Mouse (Mus musculus) left cerebral cortex, adult 18-20 months (tissue): ENCODE data around the gene Capn6. TPM values are rescaled to one million over a fixed set of nuclear protein-coding genes. Genes with fewer than 3 reads are reported as not detected.

Experiments used
- DNase-seq, 2 experiments: peaks; one replicate each; pipeline ENCODE4 v3.0.0; 2021 to 2022; ENCODE audit warnings: low spot score in 2 of 2, mixed read lengths in 1 of 2
- long read RNA-seq, 2 experiments: library from polyadenylated mRNA; stranded (forward); transcript quantifications; one replicate each; pipeline ENCODE4 v2.0.0; 2021
- microRNA-seq, 2 experiments: library from miRNA; unstranded; fragments of <30 nt; microRNA quantifications; one replicate each; pipeline ENCODE4 v1.2.0; 2021
- total RNA-seq, 2 experiments: library from RNA; stranded (reverse); gene quantifications; 2 replicates each; pipeline ENCODE4 v1.2.3; 2021

Capn6 gene
- total RNA-seq = 1 to 10 TPM; 1.2 to 1.4 TPM
- long read RNA-seq, experiment 1 = 0 reads
- long read RNA-seq, experiment 2, partial matches to known transcripts = 0 of 1 reads
- long read RNA-seq, experiment 2, other reads (novel, unspliced or antisense) = 0 of 1 reads

- no peak for DNase-seq
Measured at GRCm38 (mm10) chrX:143827212-143827611, at the start of gene Capn6. Gene Capn6 (minus strand): TSS chrX:143827414.

GRCm38 (mm10) chrX:143867129-143867664 is 40.0 kb upstream of the Capn6 start:
- no peak for DNase-seq

- no peak for DNase-seq
Measured at GRCm38 (mm10) chrX:143851351-143851750, 24.1 kb upstream of the Capn6 start.

GRCm38 (mm10) chrX:143849969-143850368 is 22.8 kb upstream of the Capn6 start:
- no peak for DNase-seq

- no peak for DNase-seq
Measured at GRCm38 (mm10) chrX:143846637-143847036, 19.4 kb upstream of the Capn6 start.

- no peak for DNase-seq
Measured at GRCm38 (mm10) chrX:143826521-143826920, 693 bp downstream of the Capn6 start.

GRCm38 (mm10) chrX:143818961-143819360 is 8.3 kb downstream of the Capn6 start:
- no peak for DNase-seq

GRCm38 (mm10) chrX:143815948-143816347 is 11.3 kb downstream of the Capn6 start:
- no peak for DNase-seq

- no peak for DNase-seq
Measured at GRCm38 (mm10) chrX:143762556-143762955, 64.7 kb downstream of the Capn6 start.

Small RNA genes within 50 kb of the gene (microRNA-seq; reads per million reads assigned to microRNA genes)
- 0 reads per million in 2 experiments for gene Gm47298

Other genes starting within 250 kb of the Capn6 start
- gene Dcx, start 105.9 kb upstream of the Capn6 start, total RNA-seq = 10 to 100 TPM; 17.4 to 20.2 TPM